Mouse (Mus musculus) layer of hippocampus, adult 11-12 months (tissue): ENCODE results near the gene Lmbrd1.
"Not testable (repeated sequence)": the region's sequence is repeated elsewhere in the genome, so short reads cannot be mapped to it uniquely, and the experiment has no call there.

Source experiments
- DNase-seq: peaks from one replicate; pipeline ENCODE4 v3.0.0; 2022; ENCODE audit warnings: low spot score

Gene Lmbrd1

DNA sequence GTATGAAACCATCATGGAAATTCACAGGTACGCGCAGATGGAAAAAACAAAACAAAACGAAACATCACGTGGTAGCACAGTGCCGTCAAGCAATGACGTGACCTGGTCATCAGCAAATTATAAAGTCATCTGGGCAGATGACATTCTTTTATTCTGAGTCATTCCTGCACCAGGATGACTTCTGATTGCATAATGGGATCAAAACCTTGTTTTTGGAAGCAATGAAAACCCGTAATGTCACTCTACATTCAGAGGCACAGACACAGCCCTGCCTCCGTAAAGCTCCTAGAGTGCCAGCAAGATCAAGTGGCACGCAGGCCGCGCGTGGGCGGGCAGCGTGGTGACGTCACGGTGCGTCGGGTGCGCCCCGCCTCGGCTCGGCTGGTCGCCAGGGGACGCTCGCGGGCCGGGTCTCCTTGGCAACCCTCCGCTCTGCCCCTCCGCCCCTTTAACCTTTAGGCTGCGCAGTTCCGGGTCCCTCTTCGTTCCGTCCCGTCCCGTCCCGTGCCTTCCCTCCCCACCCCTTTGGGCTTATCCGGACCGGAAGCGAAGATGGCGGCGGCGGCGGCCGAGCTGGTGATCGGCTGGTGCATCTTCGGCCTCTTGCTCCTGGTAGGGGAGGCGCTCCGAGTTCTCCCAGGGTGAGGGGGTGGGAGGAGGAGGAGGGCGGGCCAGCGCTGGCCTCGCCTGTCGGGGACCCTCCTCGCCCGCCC lies at the start of gene Lmbrd1:
Gene Lmbrd1, plus strand, starts transcription at position 426 of the 713 bp plus-strand sequence.
- peak; percentile 97 for DNase-seq

GRCm38 (mm10) chr1:24633553-24634132 lies 44.8 kb upstream of the Lmbrd1 start:
- DNase-seq, result peak; percentile 35

DNA sequence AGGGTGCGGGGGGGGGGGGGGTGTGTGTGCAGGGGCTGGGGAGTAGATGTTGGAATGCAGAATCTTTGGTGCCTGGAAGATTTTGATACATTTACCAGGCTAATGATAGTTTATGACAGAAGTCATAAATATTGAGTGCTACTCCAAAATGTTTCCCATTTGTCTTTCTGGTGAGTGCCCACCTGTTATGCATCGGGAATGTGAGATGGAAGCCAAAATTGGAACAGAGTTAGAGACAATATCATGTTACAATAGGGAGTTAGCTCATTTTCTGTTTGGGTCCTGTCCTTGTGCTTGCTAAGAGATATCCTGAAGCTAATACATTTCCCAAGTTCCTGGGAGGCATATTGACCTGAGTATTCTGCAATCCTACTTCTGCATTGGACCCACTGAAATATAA lies 28.3 kb upstream of the Lmbrd1 start:
- DNase-seq, result no peak

DNA sequence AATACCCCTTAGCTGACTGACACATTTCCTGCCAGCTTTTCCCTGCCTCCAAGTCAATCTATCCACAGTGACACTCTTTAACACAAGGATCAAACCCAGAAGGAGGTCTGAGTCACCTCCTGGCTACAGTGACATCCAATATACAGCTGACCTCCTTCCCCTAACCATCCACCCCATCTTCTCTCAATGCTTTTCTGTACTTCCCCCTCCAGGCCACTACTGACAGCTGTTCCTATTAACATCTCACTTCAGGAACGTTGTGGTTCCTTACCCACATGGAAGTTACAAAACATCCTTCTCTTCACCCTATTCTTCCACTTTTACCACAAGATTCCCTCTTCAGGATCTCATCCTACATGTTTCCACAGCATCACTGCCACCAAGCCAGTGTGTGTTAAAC lies 18.5 kb upstream of the Lmbrd1 start:
- no peak for DNase-seq

- DNase-seq, result not testable (repeated sequence)
Measured at GRCm38 (mm10) chr1:24660662-24661061, 17.8 kb upstream of the Lmbrd1 start.

DNA sequence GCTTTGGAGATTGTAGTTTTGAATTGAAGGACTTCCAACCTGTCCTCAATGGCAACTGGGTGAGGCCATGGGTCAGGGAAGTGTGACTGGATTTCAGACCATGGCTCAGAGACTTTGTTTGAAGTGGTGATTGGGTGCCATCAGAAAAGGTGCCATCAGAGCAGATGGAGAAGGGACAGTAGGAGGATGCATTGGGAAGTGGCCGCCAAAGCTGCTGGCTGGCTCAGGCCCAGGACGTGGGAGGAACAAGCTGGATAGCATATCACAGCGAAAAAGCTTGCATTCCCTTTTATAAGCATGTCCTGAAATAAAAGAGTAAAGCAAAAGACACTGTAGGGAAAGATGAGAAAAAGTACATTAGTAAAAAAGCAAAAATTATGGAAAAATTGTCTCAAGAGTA lies 16.9 kb upstream of the Lmbrd1 start:
- peak; percentile 90 for DNase-seq

GRCm38 (mm10) chr1:24664158-24664557 lies 14.3 kb upstream of the Lmbrd1 start:
- DNase-seq, result no peak

DNA sequence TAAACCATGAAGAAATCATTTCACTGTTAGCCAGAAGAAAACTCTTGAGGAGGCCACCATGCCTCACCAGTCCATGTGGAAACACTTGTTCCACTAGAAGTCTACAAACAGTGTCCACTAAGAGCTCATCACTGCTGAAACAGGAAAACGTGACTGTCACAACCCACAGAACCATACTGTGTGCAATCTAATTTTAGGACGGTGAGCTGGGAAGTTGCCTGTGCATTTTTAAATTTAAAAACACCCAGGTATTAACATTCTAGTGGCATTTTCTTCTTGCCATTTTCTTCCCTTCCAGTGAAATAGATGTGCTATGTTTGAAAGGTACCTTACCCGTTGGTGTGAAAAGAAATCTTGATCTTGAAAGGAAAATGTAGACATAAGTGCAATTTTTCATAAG lies 5.2 kb upstream of the Lmbrd1 start:
- DNase-seq, result no peak

DNA sequence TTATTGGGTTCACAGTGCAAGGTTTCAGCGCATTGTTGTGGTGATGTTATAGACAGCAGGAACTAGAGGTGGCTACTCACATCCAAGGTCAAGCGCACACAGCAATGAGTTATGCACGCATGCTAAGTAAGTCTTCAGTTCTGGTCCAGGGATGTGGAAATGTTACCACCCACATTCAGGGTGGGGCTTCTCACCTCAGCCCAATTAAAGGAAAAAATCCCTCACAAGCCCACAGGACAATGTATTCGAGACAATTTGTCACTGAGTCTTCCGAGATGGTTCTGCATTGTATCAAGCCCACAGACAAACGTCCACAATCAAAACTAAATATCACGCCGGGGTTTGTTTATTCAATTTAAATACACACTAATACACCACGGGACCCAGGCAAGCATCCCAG lies 724 bp upstream of the Lmbrd1 start:
- DNase-seq, result peak; percentile 27

DNA sequence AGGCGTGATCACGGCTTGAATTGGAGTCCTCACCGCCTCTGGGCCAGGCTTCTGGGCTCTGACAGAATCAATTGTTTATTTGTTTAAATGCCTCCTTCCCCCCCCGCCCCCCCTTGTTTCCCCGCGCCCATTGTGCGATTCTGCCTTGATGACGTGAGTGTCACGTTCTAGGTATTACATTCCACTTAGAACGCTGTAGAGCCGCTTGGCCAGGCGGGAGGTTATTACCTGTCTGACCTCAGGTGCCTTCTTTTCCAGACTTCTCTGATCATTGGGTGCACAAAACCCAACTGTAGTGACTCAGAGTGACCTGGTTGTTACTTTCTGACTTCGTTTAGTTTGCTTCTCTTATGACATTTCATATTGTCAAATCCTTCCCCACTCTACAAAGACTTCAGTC lies 641 bp downstream of the Lmbrd1 start:
- DNase-seq, result no peak

GRCm38 (mm10) chr1:24680991-24681390 lies 2.6 kb downstream of the Lmbrd1 start:
- no peak for DNase-seq

GRCm38 (mm10) chr1:24681946-24682345 lies 3.5 kb downstream of the Lmbrd1 start:
- DNase-seq, result no peak

- no peak for DNase-seq
Measured at GRCm38 (mm10) chr1:24683947-24684346, 5.5 kb downstream of the Lmbrd1 start.

DNA sequence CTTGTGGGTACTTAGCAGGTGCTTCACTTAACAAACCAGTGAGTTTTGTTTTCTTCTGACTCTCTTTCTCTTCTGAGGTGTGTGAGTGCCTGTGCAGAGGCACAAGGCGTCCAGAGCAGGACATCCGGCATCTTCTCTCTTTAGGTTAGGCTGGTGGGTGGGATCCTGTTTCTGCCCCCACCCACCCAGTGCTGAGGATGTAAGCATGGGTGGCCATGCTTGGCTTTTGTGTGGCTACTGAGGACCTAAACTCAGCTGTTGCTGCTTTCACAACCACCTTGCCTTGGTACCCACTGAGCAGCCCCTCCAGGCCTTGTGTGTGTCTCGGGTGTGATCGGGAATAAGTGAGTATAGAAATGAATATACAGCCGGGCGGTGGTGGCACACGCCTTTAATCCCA lies 7.2 kb downstream of the Lmbrd1 start:
- no peak for DNase-seq

DNA sequence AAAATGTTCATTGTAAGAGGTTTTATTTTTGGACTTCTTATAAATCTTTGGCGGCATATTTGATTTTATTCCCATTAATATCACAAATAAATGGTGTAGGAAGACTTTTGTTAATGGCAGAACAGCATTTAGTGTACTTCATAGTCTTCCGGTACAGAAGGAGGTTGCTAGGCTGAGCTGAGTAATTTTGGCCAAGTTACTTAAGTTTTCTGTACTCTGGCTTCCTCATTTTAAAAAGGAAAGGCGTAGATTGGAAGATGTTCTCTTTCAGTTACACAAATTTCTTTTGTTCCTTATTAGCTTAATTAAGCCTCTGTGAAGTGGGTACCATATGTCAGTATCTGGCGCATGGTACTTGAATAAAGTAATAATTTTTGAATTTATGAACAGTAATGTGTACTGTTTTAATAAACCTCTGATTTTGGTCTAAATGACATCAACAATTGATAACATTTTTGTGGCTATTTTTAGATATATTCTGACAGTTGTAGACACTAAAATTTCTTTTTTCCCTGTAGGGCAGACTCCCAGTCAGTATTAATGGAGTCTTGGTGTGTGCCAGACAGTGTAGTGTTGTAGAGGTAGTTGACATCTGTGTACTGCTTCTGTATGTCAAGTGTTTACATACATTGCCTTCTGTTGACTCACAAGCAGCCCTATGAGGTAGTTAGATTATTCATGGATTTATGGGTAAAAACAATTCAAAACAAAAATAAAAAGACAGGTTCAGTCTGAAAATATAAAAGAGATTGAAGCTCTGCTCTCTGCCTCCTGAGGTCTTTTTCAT lies 8.0 kb downstream of the Lmbrd1 start:
- no peak for DNase-seq

- no peak for DNase-seq
Measured at GRCm38 (mm10) chr1:24697677-24698076, 19.2 kb downstream of the Lmbrd1 start.

- no peak for DNase-seq
Measured at GRCm38 (mm10) chr1:24698146-24698880, 19.9 kb downstream of the Lmbrd1 start.

GRCm38 (mm10) chr1:24699320-24699719 lies 20.9 kb downstream of the Lmbrd1 start:
- DNase-seq, result no peak

DNA sequence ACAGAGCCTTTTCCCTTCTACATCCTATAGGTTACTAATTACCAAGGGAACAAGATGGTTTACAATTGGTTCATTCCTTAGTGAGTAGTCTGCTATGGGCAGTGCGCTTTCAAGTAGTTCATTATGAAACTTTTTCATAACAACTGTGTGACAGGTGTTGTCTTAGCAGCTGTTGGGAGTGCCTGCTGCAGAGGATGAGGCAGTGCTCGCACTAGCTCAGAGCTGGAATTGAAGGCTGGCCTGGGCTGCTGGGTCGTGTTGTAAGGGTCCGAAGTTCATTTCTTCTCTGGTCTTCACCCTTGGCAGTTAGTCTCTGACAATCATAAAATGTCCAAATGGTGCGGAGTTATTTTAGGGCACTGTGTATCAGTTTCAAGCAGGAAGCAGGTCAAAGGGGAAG lies 21.8 kb downstream of the Lmbrd1 start:
- no peak for DNase-seq

DNA sequence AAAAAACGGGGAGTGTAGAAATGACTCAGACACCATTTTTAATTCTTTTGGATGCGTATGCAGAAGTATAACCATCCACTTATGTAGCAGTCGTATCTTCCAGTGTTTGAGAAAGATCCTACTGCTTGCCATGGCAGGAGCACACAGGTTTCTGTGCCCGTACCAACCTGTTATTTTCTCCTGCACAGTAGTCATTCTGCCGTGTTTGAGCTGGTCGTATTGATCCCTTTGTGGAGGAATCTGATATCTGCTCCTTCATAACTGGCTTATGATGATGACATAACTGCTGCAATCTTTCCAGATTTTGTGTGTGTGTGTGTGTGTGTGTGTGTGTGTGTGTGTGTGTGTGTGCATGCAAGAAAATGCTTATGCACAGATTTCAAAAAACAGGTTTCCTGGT lies 25.4 kb downstream of the Lmbrd1 start:
- DNase-seq, result peak; percentile 2

- peak; percentile 0 for DNase-seq
Measured at GRCm38 (mm10) chr1:24716301-24716700, 37.9 kb downstream of the Lmbrd1 start.

GRCm38 (mm10) chr1:24719621-24720020 lies 41.2 kb downstream of the Lmbrd1 start:
- no peak for DNase-seq
